Mouse (Mus musculus): ENCODE results near the gene Kif20b.

- TF ChIP-seq CTCF (IDR thresholded peaks at IDR 0.05; ENCODE audit: borderline replicate concordance, control insufficient read depth, extremely low read depth, insufficient read depth, low read length, poor library complexity) (no peak), POLR2A (IDR thresholded peaks at IDR 0.05; ENCODE audit: control insufficient read depth, extremely low read depth, insufficient read depth, low read length, poor library complexity) (no peak)
Observed at GRCm38 (mm10) chr19:34891590-34891989, 30.6 kb upstream of the Kif20b start.

Measured in thymus, adult 2 months (tissue).